Mouse (Mus musculus): Measurements from ENCODE around the gene Msi2. TPM values are rescaled to one million over a fixed set of nuclear protein-coding genes. Genes with fewer than 3 reads are reported as not detected.

Gene Msi2
- polyA plus RNA-seq, 1 experiment from 2014 or later: 40.1 TPM

DNA sequence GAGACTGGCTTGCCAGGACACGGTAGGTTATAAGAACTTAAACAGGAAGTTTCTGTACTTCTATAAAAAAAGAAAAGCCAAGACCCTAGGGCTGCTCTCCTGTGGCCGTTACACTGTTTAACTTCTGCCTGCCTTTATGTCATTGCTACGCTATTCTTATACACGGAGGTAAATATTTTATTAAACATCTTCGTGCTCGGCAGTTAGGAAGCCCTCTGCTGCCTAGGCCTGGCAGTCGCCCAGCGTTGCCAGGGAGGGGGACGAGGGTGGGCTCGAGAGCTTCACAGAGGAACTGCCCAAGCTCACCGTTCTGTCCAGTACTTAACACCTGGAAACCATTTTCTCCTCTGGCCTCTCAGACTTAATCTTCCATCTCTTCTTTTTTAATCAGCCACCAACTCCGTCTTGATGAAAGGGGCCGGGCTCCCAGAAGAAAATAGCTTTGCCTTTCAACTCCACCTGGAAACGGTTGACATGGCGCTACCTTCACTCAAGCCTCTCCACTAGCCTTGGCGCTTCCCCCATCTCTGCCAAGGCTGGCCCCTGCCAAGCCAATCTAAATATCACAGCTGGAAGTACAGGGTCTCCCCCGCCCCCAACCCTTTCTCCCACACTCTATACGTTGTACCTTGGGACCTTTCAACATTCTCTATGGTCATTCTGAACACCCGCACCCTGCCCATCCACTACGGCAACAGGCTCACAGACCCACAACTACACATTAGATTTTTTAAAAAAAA is 9.6 kb upstream of the Msi2 start:
- no peaks in the 10 kb centered on the region for H3K27me3 ChIP-seq (ENCODE audit: control insufficient read depth, insufficient read depth, low read length)
- no peak overlapping the region for H3K9ac ChIP-seq (ENCODE audit: low read depth, low read length)
- H3K9me3 ChIP-seq (ENCODE audit: control insufficient read depth, low read length): no peaks in the 10 kb centered on the region
- WGBS: 64% methylated on average over 20 of the region's 20 CpGs
- DNase-seq (ENCODE audit: low spot score) (no peak), ATAC-seq (ENCODE audit: low FRiP score) (0 out of 2 replicates have a peak, but pooled peaks have one; percentile 30)
- no peaks in the 10 kb centered on the region for H3K4me1 ChIP-seq (replicated peaks; ENCODE audit: control insufficient read depth, insufficient read depth, low read length)
- no peak overlapping the region for H3K4me2 ChIP-seq (replicated peaks; ENCODE audit: low read depth, low read length)
- no peaks in the 10 kb centered on the region for H3K36me3 ChIP-seq (ENCODE audit: control insufficient read depth, insufficient read depth, low read length)
- H3K4me3 ChIP-seq (ENCODE audit: low read depth, low read length): no peak overlapping the region
- no peak overlapping the region for H3K27ac ChIP-seq (ENCODE audit: low read depth, low read length)

- H3K9me3 ChIP-seq (ENCODE audit: control insufficient read depth, low read length): no peaks in the 10 kb centered on the region
- ATAC-seq (ENCODE audit: low FRiP score) (no peak), DNase-seq (ENCODE audit: low spot score) (no peak)
- no peaks in the 10 kb centered on the region for H3K36me3 ChIP-seq (ENCODE audit: control insufficient read depth, insufficient read depth, low read length)
- no peak overlapping the region for H3K4me3 ChIP-seq (ENCODE audit: low read depth, low read length)
- H3K9ac ChIP-seq (ENCODE audit: low read depth, low read length): no peak overlapping the region
- H3K27ac ChIP-seq (ENCODE audit: low read depth, low read length): no peak overlapping the region
- 64% methylated on average over 10 of the region's 10 CpGs for WGBS
- H3K27me3 ChIP-seq (ENCODE audit: control insufficient read depth, insufficient read depth, low read length): no peaks in the 10 kb centered on the region
- peaks cover 7% of the 10 kb centered on the region; the same call in 1 of the 2 replicates for H3K4me1 ChIP-seq (replicated peaks; ENCODE audit: control insufficient read depth, insufficient read depth, low read length)
- no peak overlapping the region for H3K4me2 ChIP-seq (replicated peaks; ENCODE audit: low read depth, low read length)
These were observed 2.9 kb upstream of the Msi2 start for GRCm38 (mm10) chr11:88721144-88721636.

DNA sequence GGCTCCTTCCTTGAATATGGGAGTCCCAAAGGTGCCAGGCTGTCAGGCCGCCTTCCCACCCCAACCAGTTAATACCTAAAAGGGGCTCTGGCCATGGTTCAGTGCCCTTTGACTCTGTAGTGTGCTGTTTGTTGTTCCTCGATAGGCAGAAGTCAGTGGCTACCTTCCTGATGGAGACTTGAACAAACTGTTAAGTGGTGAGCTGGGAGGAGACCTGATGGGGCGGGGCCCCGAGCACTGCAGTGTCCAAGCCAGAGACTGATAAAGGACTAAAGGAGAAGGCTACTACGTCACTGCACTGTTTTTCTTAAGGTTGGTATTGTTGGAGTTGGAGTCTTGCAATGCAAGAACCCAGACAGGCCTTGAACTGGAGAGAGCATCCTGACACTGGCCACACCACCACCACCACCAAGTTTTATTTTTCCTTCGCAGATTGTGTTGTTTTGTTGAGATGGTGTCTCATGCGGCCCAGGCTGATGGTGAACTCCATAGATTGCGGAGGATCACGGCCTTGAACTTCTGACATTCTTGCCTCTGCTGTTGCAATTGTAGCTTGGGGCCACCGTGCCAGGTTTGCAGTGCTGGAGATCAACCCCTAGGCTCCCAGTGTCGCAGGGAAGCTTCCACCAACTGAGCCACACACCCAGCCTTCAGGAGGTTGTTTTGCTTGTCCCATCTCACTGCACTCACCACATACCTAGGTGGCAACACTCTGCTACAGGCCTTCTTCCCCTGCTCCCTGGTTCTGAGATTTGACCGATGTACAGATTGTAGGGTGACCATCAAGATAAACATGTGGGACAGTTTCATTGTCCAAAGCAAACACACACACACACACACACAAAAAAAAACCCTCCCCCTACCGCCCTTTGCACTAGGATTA is 2.2 kb upstream of the Msi2 start:
- Histone ChIP-seq H3K4me3 (ENCODE audit: low read depth, low read length) (no peak overlapping the region), H3K9ac (ENCODE audit: low read depth, low read length) (no peak overlapping the region)

DNA sequence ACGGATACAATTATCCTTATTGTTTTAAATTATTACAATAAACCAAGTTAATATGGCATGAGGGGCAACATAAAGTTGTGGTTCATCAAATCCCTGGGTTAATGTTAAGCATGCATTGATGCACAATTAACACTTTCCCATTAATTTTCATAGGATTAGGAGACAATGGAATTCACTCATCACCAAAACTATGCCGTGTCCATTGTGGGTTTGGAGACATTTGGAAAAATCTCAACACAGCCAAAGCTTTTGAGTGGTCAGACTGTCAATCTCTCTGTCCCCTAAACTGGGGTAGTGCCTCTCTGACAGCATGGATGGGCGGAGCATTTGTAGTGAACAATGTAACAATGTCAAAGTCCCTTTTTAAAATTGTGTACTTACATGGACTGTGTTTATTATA is 1.3 kb upstream of the Msi2 start:
- Histone ChIP-seq H3K4me3 (ENCODE audit: low read depth, low read length) (no peak overlapping the region; the same call in 1 of the 2 replicates), H3K4me1 (replicated peaks; ENCODE audit: control insufficient read depth, insufficient read depth, low read length) (peaks cover 14% of the 10 kb centered on the region), H3K27me3 (ENCODE audit: control insufficient read depth, insufficient read depth, low read length) (no peaks in the 10 kb centered on the region), H3K36me3 (ENCODE audit: control insufficient read depth, insufficient read depth, low read length) (no peaks in the 10 kb centered on the region), H3K27ac (ENCODE audit: low read depth, low read length) (no peak overlapping the region), H3K9ac (ENCODE audit: low read depth, low read length) (no peak overlapping the region), H3K4me2 (replicated peaks; ENCODE audit: low read depth, low read length) (no peak overlapping the region), H3K9me3 (ENCODE audit: control insufficient read depth, low read length) (no peaks in the 10 kb centered on the region)
- ATAC-seq (ENCODE audit: low FRiP score) (no peak), DNase-seq (ENCODE audit: low spot score) (no peak)
- 56% methylated on average over 3 of the region's 3 CpGs for WGBS

More for the DNA sequence above, 2.2 kb upstream of the Msi2 start:
- H3K36me3 ChIP-seq (ENCODE audit: control insufficient read depth, insufficient read depth, low read length): no peaks in the 10 kb centered on the region
- WGBS: 64% methylated on average over 13 of the region's 13 CpGs
- no peak overlapping the region for H3K27ac ChIP-seq (ENCODE audit: low read depth, low read length)
- H3K4me1 ChIP-seq (replicated peaks; ENCODE audit: control insufficient read depth, insufficient read depth, low read length): peaks cover 10% of the 10 kb centered on the region
- no peaks in the 10 kb centered on the region for H3K9me3 ChIP-seq (ENCODE audit: control insufficient read depth, low read length)
- no peaks in the 10 kb centered on the region for H3K27me3 ChIP-seq (ENCODE audit: control insufficient read depth, insufficient read depth, low read length)
- no peak for DNase-seq (ENCODE audit: low spot score)
- peak overlapping the region; percentile 20; the same call in 1 of the 2 replicates for H3K4me2 ChIP-seq (replicated peaks; ENCODE audit: low read depth, low read length)
- ATAC-seq (ENCODE audit: low FRiP score): no peak

- Histone ChIP-seq H3K9me3 (ENCODE audit: control insufficient read depth, low read length) (no peaks in the 10 kb centered on the region), H3K4me1 (replicated peaks; ENCODE audit: control insufficient read depth, insufficient read depth, low read length) (peaks cover 14% of the 10 kb centered on the region), H3K36me3 (ENCODE audit: control insufficient read depth, insufficient read depth, low read length) (no peaks in the 10 kb centered on the region), H3K4me2 (replicated peaks; ENCODE audit: low read depth, low read length) (peak overlapping the region; percentile 95), H3K4me3 (ENCODE audit: low read depth, low read length) (peak overlapping the region; percentile 100), H3K27me3 (ENCODE audit: control insufficient read depth, insufficient read depth, low read length) (no peaks in the 10 kb centered on the region), H3K27ac (ENCODE audit: low read depth, low read length) (peak overlapping the region; percentile 95), H3K9ac (ENCODE audit: low read depth, low read length) (peak overlapping the region; percentile 93)
- DNase-seq (ENCODE audit: low spot score) (peak; percentile 70), ATAC-seq (ENCODE audit: low FRiP score) (peak; percentile 65)
- 3% methylated on average over 38 of the region's 38 CpGs for WGBS
These were observed 668 bp upstream of the Msi2 start for GRCm38 (mm10) chr11:88718766-88719595.

DNA sequence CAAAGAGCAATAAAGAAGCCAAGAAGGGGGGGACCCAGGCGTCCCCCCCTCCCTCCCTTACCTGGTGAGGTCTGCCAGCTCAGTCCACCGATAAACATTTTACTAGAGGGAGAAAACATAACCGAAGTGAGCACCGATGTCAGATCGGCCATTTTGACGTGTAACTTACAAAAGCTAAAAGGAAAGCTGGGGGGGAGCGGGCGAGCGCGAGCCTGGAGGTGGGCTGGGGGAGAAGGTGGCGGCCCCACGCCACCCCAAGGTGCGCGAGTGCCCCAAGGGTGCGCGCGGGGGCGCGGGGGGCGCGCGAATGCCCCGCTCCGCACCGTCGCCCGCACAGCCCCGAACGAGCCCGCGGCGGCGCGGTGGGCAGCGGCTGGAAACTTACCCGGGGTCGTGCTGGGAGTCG is 666 bp downstream of the Msi2 start:
- peaks cover 14% of the 10 kb centered on the region for H3K4me1 ChIP-seq (replicated peaks; ENCODE audit: control insufficient read depth, insufficient read depth, low read length)
- H3K4me3 ChIP-seq (ENCODE audit: low read depth, low read length): peak overlapping the region; percentile 100
- peak overlapping the region; percentile 99 for H3K9ac ChIP-seq (ENCODE audit: low read depth, low read length)
- H3K9me3 ChIP-seq (ENCODE audit: control insufficient read depth, low read length): no peaks in the 10 kb centered on the region
- peak; percentile 56 for ATAC-seq (ENCODE audit: low FRiP score)
- under 1% methylated on average over 17 of the region's 38 CpGs for WGBS
- H3K4me2 ChIP-seq (replicated peaks; ENCODE audit: low read depth, low read length): peak overlapping the region; percentile 78
- no peaks in the 10 kb centered on the region for H3K27me3 ChIP-seq (ENCODE audit: control insufficient read depth, insufficient read depth, low read length)
- no peak for DNase-seq (ENCODE audit: low spot score)
- peak overlapping the region; percentile 95 for H3K27ac ChIP-seq (ENCODE audit: low read depth, low read length)
- no peaks in the 10 kb centered on the region for H3K36me3 ChIP-seq (ENCODE audit: control insufficient read depth, insufficient read depth, low read length)

DNA sequence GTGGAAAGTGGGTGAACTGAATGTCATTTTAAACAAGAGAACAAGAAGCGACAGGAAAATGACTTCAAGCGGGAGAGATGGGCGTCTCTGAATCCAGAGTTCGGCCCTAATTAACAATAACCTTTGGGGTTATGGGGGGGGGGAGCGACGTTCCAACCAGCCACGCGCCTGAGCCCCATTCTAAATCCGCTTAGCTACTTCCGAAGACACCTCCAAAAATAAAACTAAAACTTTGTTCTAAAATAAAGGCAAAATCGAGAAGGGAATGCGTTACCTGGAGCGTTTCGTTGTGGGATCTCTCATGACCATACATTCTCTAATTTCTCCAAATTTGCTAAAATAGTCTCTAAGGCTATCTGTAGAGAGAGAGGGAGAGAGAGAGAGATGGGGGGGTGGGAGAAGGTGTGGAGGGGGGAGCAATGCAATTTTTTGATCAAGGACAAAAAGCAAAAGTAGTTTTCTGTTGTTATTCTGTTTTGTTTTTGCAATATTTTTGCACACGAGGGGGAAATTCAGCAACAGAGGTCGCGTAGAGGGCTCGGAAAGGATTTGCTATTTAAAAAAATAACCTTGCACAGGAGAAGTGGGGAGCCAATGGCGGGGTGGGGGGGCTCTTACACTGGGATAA is 1.2 kb downstream of the Msi2 start:
- no peak for DNase-seq (ENCODE audit: low spot score)
- ATAC-seq (ENCODE audit: low FRiP score): no peak
- H3K36me3 ChIP-seq (ENCODE audit: control insufficient read depth, insufficient read depth, low read length): peaks cover 1% of the 10 kb centered on the region; the same call in 1 of the 2 replicates
- H3K4me1 ChIP-seq (replicated peaks; ENCODE audit: control insufficient read depth, insufficient read depth, low read length): peaks cover 14% of the 10 kb centered on the region
- no peaks in the 10 kb centered on the region for H3K27me3 ChIP-seq (ENCODE audit: control insufficient read depth, insufficient read depth, low read length)
- peak overlapping the region; percentile 95 for H3K27ac ChIP-seq (ENCODE audit: low read depth, low read length)
- no peaks in the 10 kb centered on the region for H3K9me3 ChIP-seq (ENCODE audit: control insufficient read depth, low read length)
- H3K9ac ChIP-seq (ENCODE audit: low read depth, low read length): peak overlapping the region; percentile 99
- WGBS: under 1% methylated on average over 19 of the region's 19 CpGs
- H3K4me2 ChIP-seq (replicated peaks; ENCODE audit: low read depth, low read length): peak overlapping the region; percentile 78
- peak overlapping the region; percentile 100 for H3K4me3 ChIP-seq (ENCODE audit: low read depth, low read length)

Data from hindbrain, embryonic 11.5 days (tissue).